23 mouse cellular contexts compared by ENCODE assay signal in genomic region chr5:75987530-75987929, GRCm38 (mm10). TPM values are rescaled to one million over a fixed set of nuclear protein-coding genes. Genes with fewer than 3 reads are reported as not detected.
"Had no signal": no experiment of that assay in that cellular context is flagged by ENCODE, and none has a peak within 500 bp of the region (broad histone marks: within the 10 kb centered on the region; RNA-seq: fewer than 3 reads in every experiment).

No protein-coding gene starts in this region.

- H3K4me3 ChIP-seq: kidney, embryonic 15.5 days; limb, embryonic 10.5 days; limb, embryonic 13.5 days; liver, embryonic 12.5 days; liver, embryonic 15.5 days; lung, embryonic 15.5 days; midbrain, embryonic 12.5 days; myocyte; neural tube, embryonic 13.5 days had no signal

- H3K36me3 ChIP-seq: kidney, embryonic 15.5 days; limb, embryonic 10.5 days; limb, embryonic 13.5 days; liver, embryonic 12.5 days; liver, embryonic 15.5 days; lung, embryonic 15.5 days; midbrain, embryonic 12.5 days; neural tube, embryonic 13.5 days had no signal

- H3K27ac ChIP-seq: kidney, embryonic 15.5 days; limb, embryonic 10.5 days; limb, embryonic 13.5 days; liver, embryonic 12.5 days; liver, embryonic 15.5 days; lung, embryonic 15.5 days; macrophage; midbrain, embryonic 12.5 days; neural tube, embryonic 13.5 days had no signal

- H3K4me2 ChIP-seq: kidney, embryonic 15.5 days; limb, embryonic 13.5 days; liver, embryonic 12.5 days; liver, embryonic 15.5 days; lung, embryonic 15.5 days; midbrain, embryonic 12.5 days; neural tube, embryonic 13.5 days had no signal

- ATAC-seq: liver, embryonic 12.5 days; midbrain, embryonic 16.5 days had no signal

- H3K4me1 ChIP-seq: kidney, embryonic 15.5 days; limb, embryonic 10.5 days; limb, embryonic 13.5 days; liver, embryonic 12.5 days; liver, embryonic 15.5 days; lung, embryonic 15.5 days; midbrain, embryonic 12.5 days; neural tube, embryonic 13.5 days had no signal

- H3K9me3 ChIP-seq: kidney, embryonic 15.5 days; limb, embryonic 10.5 days; limb, embryonic 13.5 days; liver, embryonic 12.5 days; liver, embryonic 15.5 days; lung, embryonic 15.5 days; midbrain, embryonic 12.5 days; neural tube, embryonic 13.5 days had no signal

- DNase-seq: kidney, adult 11 months; kidney, adult 8-10 months; liver; lung, adult 18-20 months; lung, postnatal 14 days; retina, postnatal 1 day; right cerebral cortex, postnatal 25 days; spleen, adult 18-20 months; thymus, adult 2 months; thymus, postnatal 14 days; thymus, postnatal 4 days had no signal

- H3K9ac ChIP-seq: kidney, embryonic 15.5 days; limb, embryonic 13.5 days; liver, embryonic 12.5 days; liver, embryonic 15.5 days; lung, embryonic 15.5 days; midbrain, embryonic 12.5 days; neural tube, embryonic 13.5 days had no signal

- H3K27me3 ChIP-seq: kidney, embryonic 15.5 days; limb, embryonic 13.5 days; lung, embryonic 15.5 days; midbrain, embryonic 12.5 days had no signal

RNA-seq across cellular contexts. Expression of gene Kdr, which starts 9.3 kb away (rescaled TPM):
- total RNA-seq: monocyte, adult 5-6 weeks had no signal
- polyA plus RNA-seq: myocyte had no signal
